Mouse (Mus musculus) olfactory bulb, adult 2 months (tissue): ENCODE data around the gene Kcnj12.

Source experiments
- CTCF ChIP-seq: fragments of 200-500 bp; IDR thresholded peaks from 2 replicates; pipeline ENCODE4 v1.5.1; 2012; ENCODE audit warnings: low read depth, mild to moderate bottlenecking, low read length, moderate library complexity; ENCODE audit not compliant: insufficient read depth
- POLR2A ChIP-seq: fragments of 200-500 bp; IDR thresholded peaks from 2 replicates; pipeline ENCODE4 v1.6.1; 2012; ENCODE audit warnings: mild to moderate bottlenecking, low read depth, low read length, moderate library complexity; ENCODE audit not compliant: insufficient read depth

GRCm38 (mm10) chr11:61005345-61005744 lies 17.0 kb upstream of the Kcnj12 start:
- TF ChIP-seq CTCF (no peak), POLR2A (no peak)
